Mouse (Mus musculus): Measurements from ENCODE around the gene Mrpl51.
"Not testable (repeated sequence)": the region's sequence is repeated elsewhere in the genome, so short reads cannot be mapped to it uniquely, and the experiment has no call there.

Mrpl51 gene

GRCm38 (mm10) chr6:125159773-125160557 is 31.6 kb upstream of the Mrpl51 start:
- DNase-seq (ENCODE audit: low read depth, low spot score) = no peak

GRCm38 (mm10) chr6:125160558-125160853 is 31.1 kb upstream of the Mrpl51 start:
- DNase-seq (ENCODE audit: low read depth, low spot score) = no peak

- peak; percentile 56 for DNase-seq (ENCODE audit: low read depth, low spot score)
These were observed 30.5 kb upstream of the Mrpl51 start for GRCm38 (mm10) chr6:125160854-125161760.

- peak; percentile 79 for DNase-seq (ENCODE audit: low read depth, low spot score)
These were observed 29.6 kb upstream of the Mrpl51 start for GRCm38 (mm10) chr6:125161971-125162370.

GRCm38 (mm10) chr6:125162615-125163305 is 28.8 kb upstream of the Mrpl51 start:
- not testable (repeated sequence) for DNase-seq (ENCODE audit: low read depth, low spot score)

GRCm38 (mm10) chr6:125163801-125164657 is 27.6 kb upstream of the Mrpl51 start:
- peak; percentile 55 for DNase-seq (ENCODE audit: low read depth, low spot score)

- peak; percentile 92 for DNase-seq (ENCODE audit: low read depth, low spot score)
These were observed 26.8 kb upstream of the Mrpl51 start for GRCm38 (mm10) chr6:125164672-125165327.

- DNase-seq (ENCODE audit: low read depth, low spot score) = peak; percentile 98
These were observed 26.2 kb upstream of the Mrpl51 start for GRCm38 (mm10) chr6:125165328-125165891.

GRCm38 (mm10) chr6:125166051-125166751 is 25.4 kb upstream of the Mrpl51 start, which contains the start of gene Gapdh:
Gapdh (minus strand) TSS chr6:125166467.
- DNase-seq (ENCODE audit: low read depth, low spot score) = peak; percentile 63

- no peak for DNase-seq (ENCODE audit: low read depth, low spot score)
These were observed 24.5 kb upstream of the Mrpl51 start for GRCm38 (mm10) chr6:125166861-125167650.

GRCm38 (mm10) chr6:125168086-125168485 is 23.5 kb upstream of the Mrpl51 start:
- no peak for DNase-seq (ENCODE audit: low read depth, low spot score)

- no peak for DNase-seq (ENCODE audit: low read depth, low spot score)
These were observed 21.4 kb upstream of the Mrpl51 start for GRCm38 (mm10) chr6:125170194-125170593.

- DNase-seq (ENCODE audit: low read depth, low spot score) = no peak
These were observed 19.1 kb upstream of the Mrpl51 start for GRCm38 (mm10) chr6:125172474-125172873.

GRCm38 (mm10) chr6:125173256-125173655 is 18.3 kb upstream of the Mrpl51 start:
- DNase-seq (ENCODE audit: low read depth, low spot score) = no peak

GRCm38 (mm10) chr6:125175469-125175868 is 16.1 kb upstream of the Mrpl51 start:
- DNase-seq (ENCODE audit: low read depth, low spot score) = no peak

- DNase-seq (ENCODE audit: low read depth, low spot score) = no peak
These were observed 12.0 kb upstream of the Mrpl51 start for GRCm38 (mm10) chr6:125179601-125180000.

GRCm38 (mm10) chr6:125182133-125182532 is 9.5 kb upstream of the Mrpl51 start:
- DNase-seq (ENCODE audit: low read depth, low spot score) = no peak

- no peak for DNase-seq (ENCODE audit: low read depth, low spot score)
These were observed 5.4 kb upstream of the Mrpl51 start for GRCm38 (mm10) chr6:125186203-125186602.

- DNase-seq (ENCODE audit: low read depth, low spot score) = no peak
These were observed 785 bp upstream of the Mrpl51 start for GRCm38 (mm10) chr6:125190816-125191215.
